Mouse (Mus musculus): Measurements from ENCODE around the gene Selenop.
"Not testable (repeated sequence)": the region's sequence is repeated elsewhere in the genome, so short reads cannot be mapped to it uniquely, and the experiment has no call there.

Selenop gene

DNA sequence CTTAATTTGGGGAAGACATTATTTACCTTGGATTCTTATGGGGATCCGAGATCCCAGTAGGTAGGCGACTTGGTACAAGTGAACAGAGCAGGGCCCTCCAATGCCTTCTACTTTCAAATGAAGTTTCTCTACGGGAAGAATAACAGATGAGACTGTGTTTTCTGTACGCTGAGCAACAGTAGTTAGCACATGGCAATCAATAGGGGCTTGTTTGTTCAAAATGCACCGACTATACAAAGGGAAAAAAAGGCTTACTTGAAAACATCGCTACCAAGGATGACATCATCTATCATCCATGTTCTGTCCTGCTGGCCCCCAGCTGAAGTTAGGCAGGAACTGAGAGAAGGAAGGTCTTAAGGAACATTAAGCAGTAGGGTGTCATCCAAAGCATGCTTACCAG lies at the start of gene Selenop:
Gene Selenop, plus strand, starts transcription at position 301 of the 400 bp plus-strand sequence.
- no peak for DNase-seq (ENCODE audit: low spot score in 2 of 2)

DNA sequence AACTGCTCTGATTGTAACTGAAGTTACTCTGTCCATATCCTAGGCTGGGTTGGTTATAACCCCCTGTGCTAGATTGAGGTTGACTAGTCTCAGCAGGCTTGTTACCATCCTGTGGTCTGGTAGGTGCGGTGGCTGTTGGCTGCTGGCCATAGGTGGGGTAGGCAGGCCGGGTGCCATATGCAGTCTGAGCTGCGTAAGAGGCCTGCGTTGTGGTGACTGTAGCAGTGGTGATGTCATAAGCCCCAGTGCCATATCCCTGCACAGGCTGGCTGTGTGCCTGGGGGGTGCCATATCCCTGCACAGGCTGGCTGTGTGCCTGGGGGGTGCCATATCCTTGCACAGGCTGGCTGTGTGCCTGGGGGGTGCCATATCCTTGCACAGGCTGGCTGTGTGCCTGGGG lies 49.7 kb upstream of the Selenop start:
- not testable (repeated sequence) for DNase-seq (ENCODE audit: low spot score in 2 of 2)

- no peak for DNase-seq (ENCODE audit: low spot score in 2 of 2)
Observed at GRCm38 (mm10) chr15:3222803-3223437, 45.4 kb upstream of the Selenop start.

DNA sequence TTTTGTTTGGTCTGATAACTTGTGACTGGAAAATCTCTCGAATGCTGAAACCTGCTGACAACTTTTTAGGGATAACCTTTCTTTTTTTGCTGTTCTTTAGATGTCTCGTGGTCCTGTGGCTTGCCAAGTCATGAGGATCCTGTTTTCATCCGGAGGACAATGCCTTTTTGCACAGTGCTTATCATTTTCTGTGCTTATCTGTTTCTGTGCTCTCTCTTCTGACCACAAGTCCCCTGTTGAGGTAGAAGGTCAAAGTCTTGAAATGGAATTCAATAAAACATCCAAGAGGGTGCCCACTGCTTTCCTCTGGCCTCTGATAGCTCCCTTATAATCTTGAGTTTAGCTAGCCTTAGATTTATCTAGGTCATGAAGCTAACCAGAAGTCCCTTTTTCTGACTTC lies 41.8 kb upstream of the Selenop start:
- no peak for DNase-seq (ENCODE audit: low spot score in 2 of 2)

GRCm38 (mm10) chr15:3228185-3228584 lies 40.2 kb upstream of the Selenop start:
- no peak for DNase-seq (ENCODE audit: low spot score in 2 of 2)

- DNase-seq (ENCODE audit: low spot score in 2 of 2) = no peak
Observed at GRCm38 (mm10) chr15:3228990-3229389, 39.4 kb upstream of the Selenop start.

GRCm38 (mm10) chr15:3231004-3231403 lies 37.3 kb upstream of the Selenop start:
- no peak for DNase-seq (ENCODE audit: low spot score in 2 of 2)

GRCm38 (mm10) chr15:3232168-3232835 lies 36.0 kb upstream of the Selenop start:
- DNase-seq (ENCODE audit: low spot score in 2 of 2) = no peak

DNA sequence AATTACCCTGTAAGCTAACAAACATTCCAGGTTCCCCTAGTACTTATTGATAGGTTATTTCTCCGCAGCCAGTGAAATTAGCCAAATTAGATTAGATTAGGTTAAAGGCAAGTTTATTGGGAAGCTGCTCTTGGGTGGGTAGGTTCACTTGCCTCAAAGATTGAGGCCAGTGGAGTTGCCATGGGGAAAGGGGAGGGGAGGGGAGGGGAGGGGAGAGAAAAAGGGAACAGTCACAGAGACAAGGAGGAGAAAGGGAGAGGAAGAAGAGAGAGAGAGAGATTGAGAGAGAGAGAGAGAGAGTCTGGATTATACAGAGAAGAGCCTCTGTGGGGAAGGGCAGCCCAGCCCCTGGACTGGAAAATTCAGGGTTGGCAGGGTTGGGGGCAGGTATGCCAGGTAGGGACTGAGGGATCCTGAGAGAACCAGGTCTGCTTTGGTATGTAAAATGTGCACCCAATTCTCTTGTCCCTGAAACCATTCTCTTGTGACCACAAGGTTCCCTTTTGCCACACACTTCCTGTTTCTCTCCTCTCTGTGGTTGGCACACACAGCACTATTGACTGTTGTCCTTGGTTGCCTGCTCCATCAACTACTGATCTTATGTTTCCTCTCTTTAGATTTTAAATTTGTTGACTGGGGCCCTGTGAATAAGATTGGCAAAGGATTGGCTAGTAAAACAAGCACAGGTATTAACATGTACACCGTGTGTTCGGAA lies 34.4 kb upstream of the Selenop start:
- DNase-seq (ENCODE audit: low spot score in 2 of 2) = no peak

DNA sequence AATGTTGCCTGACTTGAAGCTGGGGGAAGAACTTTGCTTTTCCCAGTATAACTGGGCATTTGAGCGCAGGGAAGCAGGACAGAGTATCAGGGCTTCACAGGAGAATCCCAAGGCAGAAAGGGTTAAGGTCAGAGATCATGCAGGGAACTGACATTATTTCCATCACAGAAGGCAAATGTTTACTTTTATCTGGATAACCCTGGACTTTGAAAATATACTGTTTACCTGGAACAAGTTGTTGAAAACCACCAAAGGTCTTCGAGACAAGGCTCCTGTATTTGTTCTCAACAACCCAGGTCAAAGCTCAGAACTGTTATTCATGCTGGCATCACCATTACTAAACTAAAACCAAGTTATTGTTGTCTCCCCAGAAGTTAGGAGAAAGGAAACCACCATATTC lies 32.0 kb upstream of the Selenop start:
- DNase-seq (ENCODE audit: low spot score in 2 of 2) = no peak

GRCm38 (mm10) chr15:3237963-3238362 lies 30.4 kb upstream of the Selenop start:
- DNase-seq (ENCODE audit: low spot score in 2 of 2) = no peak

DNA sequence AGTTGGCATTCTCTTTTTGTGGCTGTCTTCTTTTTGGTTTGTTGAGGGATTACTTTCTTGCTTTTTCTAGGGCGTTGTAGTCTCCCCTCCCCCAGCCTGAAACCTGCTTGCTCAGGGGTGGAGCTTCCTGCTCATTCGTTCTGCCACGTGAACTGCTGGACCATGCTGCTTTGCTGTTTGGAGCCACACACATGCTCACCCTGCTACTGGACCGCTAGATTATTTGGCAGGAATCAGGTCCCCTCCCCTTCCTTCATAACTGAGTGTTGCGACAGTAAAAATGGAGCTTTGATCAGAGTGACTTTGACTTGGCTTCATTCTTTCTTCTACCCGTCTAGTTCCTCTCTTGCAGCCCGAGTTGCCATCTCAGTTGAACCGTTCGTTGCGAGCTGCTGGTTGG lies 23.3 kb upstream of the Selenop start:
- DNase-seq (ENCODE audit: low spot score in 2 of 2) = not testable (repeated sequence)

GRCm38 (mm10) chr15:3250620-3251019 lies 17.7 kb upstream of the Selenop start:
- DNase-seq (ENCODE audit: low spot score in 2 of 2) = no peak

GRCm38 (mm10) chr15:3251031-3251717 lies 17.2 kb upstream of the Selenop start:
- DNase-seq (ENCODE audit: low spot score in 2 of 2) = no peak

GRCm38 (mm10) chr15:3251718-3252067 lies 16.7 kb upstream of the Selenop start:
- DNase-seq (ENCODE audit: low spot score in 2 of 2) = no peak

GRCm38 (mm10) chr15:3259025-3259424 lies 9.3 kb upstream of the Selenop start:
- no peak for DNase-seq (ENCODE audit: low spot score in 2 of 2)

- no peak for DNase-seq (ENCODE audit: low spot score in 2 of 2)
Observed at GRCm38 (mm10) chr15:3260309-3260708, 8.0 kb upstream of the Selenop start.

GRCm38 (mm10) chr15:3262883-3263282 lies 5.5 kb upstream of the Selenop start:
- DNase-seq (ENCODE audit: low spot score in 2 of 2) = no peak

DNA sequence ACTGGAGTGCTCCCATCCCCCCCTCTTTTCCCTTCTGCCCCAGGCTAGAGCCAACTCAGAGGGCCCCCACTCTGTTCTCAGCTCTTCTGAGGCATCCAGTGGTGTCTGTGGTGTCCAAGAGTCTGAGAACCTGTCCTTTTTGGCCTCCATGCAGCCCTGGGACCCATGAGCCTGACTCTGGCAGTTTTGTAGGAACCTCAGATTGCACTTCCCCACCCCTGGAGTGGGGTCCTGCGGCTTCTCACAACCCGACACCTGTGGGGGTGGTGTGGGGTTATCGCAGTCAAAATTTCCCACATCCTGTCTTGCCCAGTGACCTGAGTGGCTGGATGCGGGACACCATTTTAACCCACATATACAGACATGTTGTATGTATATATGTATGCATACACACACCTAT lies 4.1 kb upstream of the Selenop start:
- DNase-seq (ENCODE audit: low spot score in 2 of 2) = no peak

GRCm38 (mm10) chr15:3264828-3265227 lies 3.5 kb upstream of the Selenop start:
- DNase-seq (ENCODE audit: low spot score in 2 of 2) = no peak

DNA sequence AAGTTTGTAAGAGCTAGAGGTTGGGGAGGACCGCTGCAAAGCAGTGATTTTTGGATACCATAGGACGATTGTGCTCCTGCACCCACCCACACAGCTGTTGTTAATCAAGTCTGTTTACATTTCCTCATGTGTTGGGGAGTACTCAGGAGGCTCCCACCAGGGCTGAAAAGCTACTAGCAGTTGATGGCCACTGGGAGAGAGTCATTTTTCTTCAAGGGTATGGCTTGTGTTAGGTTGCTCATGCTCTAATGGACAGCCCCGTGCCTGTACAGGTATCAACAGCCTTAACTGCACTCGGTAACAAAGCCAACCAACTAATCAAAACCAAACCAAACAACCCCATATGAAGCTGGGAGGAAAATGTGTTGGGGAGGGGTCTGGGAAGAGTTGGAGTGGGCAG lies 1.1 kb downstream of the Selenop start:
- DNase-seq (ENCODE audit: low spot score in 2 of 2) = no peak

- DNase-seq (ENCODE audit: low spot score in 2 of 2) = no peak
Observed at GRCm38 (mm10) chr15:3269996-3270645, 1.8 kb downstream of the Selenop start.

Data from spleen, postnatal 4 days (tissue).